Mouse (Mus musculus): ENCODE results near the gene 6030458C11Rik. TPM values are rescaled to one million over a fixed set of nuclear protein-coding genes. Genes with fewer than 3 reads are reported as not detected.

6030458C11Rik gene
- total RNA-seq (2014; rRNA removed) (15.1 and 21.3 TPM in 2 replicates), polyA plus RNA-seq (2015; fragmentation: Nextera tagmentation; extraction: Ambion mirVana) (21.1 and 25.0 TPM in 2 replicates)

- under 1% methylated on average over 67 of the region's 67 CpGs for WGBS
- DNase-seq (ENCODE audit: low spot score) = peak; percentile 99
- peak within 1 kb of the TSS; percentile 92 for H3K27ac ChIP-seq
- no peak for TF ChIP-seq CTCF (IDR thresholded peaks at IDR 0.05; ENCODE audit: low read depth)
- peak within 1 kb of the TSS; percentile 91 for H3K9ac ChIP-seq (replicated peaks; ENCODE audit: low read length)
- peaks cover 26% of the 10 kb centered on the region; the same call in 1 of the 2 replicates for H3K36me3 ChIP-seq (ENCODE audit: insufficient read depth, low read length)
- H3K4me2 ChIP-seq (ENCODE audit: low read depth, low read length) = peak within 1 kb of the TSS; percentile 80
- ATAC-seq = peak; percentile 100
- H3K4me3 ChIP-seq (ENCODE audit: low read length) = peak within 1 kb of the TSS; percentile 94
- no peaks in the 10 kb centered on the region for H3K9me3 ChIP-seq (ENCODE audit: low read length)
- H3K4me1 ChIP-seq (ENCODE audit: insufficient read depth, low read length) = peaks cover 8% of the 10 kb centered on the region; the same call in 1 of the 2 replicates
- no peaks in the 10 kb centered on the region for H3K27me3 ChIP-seq (ENCODE audit: insufficient read depth, low read length)
These were observed at the start of gene 6030458C11Rik, which contains the start of gene Drosha for GRCm38 (mm10) chr15:12824197-12824952. Gene 6030458C11Rik (minus strand): TSS chr15:12824649. Gene Drosha (plus strand): TSS chr15:12824815.

- no peak for ATAC-seq
- Histone ChIP-seq H3K27ac (no peak overlapping the region), H3K27me3 (ENCODE audit: insufficient read depth, low read length) (no peaks in the 10 kb centered on the region), H3K4me2 (ENCODE audit: low read depth, low read length) (no peak overlapping the region), H3K9me3 (ENCODE audit: low read length) (no peaks in the 10 kb centered on the region), H3K36me3 (ENCODE audit: insufficient read depth, low read length) (peaks cover 20% of the 10 kb centered on the region), H3K9ac (replicated peaks; ENCODE audit: low read length) (no peak overlapping the region), H3K4me3 (ENCODE audit: low read length) (no peak overlapping the region), H3K4me1 (ENCODE audit: insufficient read depth, low read length) (no peaks in the 10 kb centered on the region)
- WGBS = 74% methylated on average over 8 of the region's 8 CpGs
- DNase-seq (ENCODE audit: low spot score) = no peak
- TF ChIP-seq CTCF (IDR thresholded peaks at IDR 0.05; ENCODE audit: low read depth) = no peak
These were observed 42.8 kb upstream of the 6030458C11Rik start for GRCm38 (mm10) chr15:12867269-12867668.

- WGBS = 85% methylated on average over 7 of the region's 7 CpGs
- H3K9ac ChIP-seq (replicated peaks; ENCODE audit: low read length) = no peak overlapping the region
These were observed 41.3 kb upstream of the 6030458C11Rik start for GRCm38 (mm10) chr15:12865595-12866314.

GRCm38 (mm10) chr15:12863669-12864068 is 39.2 kb upstream of the 6030458C11Rik start:
- no peak overlapping the region for H3K4me3 ChIP-seq (ENCODE audit: low read length)
- no peak overlapping the region for H3K4me2 ChIP-seq (ENCODE audit: low read depth, low read length)
- ATAC-seq = no peak
- H3K27me3 ChIP-seq (ENCODE audit: insufficient read depth, low read length) = no peaks in the 10 kb centered on the region
- no peak overlapping the region for H3K27ac ChIP-seq
- peaks cover 31% of the 10 kb centered on the region for H3K36me3 ChIP-seq (ENCODE audit: insufficient read depth, low read length)
- H3K4me1 ChIP-seq (ENCODE audit: insufficient read depth, low read length) = no peaks in the 10 kb centered on the region
- peak; percentile 34 for DNase-seq (ENCODE audit: low spot score)
- TF ChIP-seq CTCF (IDR thresholded peaks at IDR 0.05; ENCODE audit: low read depth) = peak; percentile 33; the same call in 1 of the 2 replicates
- H3K9me3 ChIP-seq (ENCODE audit: low read length) = no peaks in the 10 kb centered on the region
- no peak overlapping the region for H3K9ac ChIP-seq (replicated peaks; ENCODE audit: low read length)
- 49% methylated on average over 1 of the region's 1 CpGs for WGBS

More at GRCm38 (mm10) chr15:12865595-12866314, 41.3 kb upstream of the 6030458C11Rik start:
- H3K36me3 ChIP-seq (ENCODE audit: insufficient read depth, low read length) = peaks cover 27% of the 10 kb centered on the region
- no peaks in the 10 kb centered on the region for H3K9me3 ChIP-seq (ENCODE audit: low read length)
- ATAC-seq (no peak), DNase-seq (ENCODE audit: low spot score) (no peak)
- no peaks in the 10 kb centered on the region for H3K4me1 ChIP-seq (ENCODE audit: insufficient read depth, low read length)
- no peak for TF ChIP-seq CTCF (IDR thresholded peaks at IDR 0.05; ENCODE audit: low read depth)
- H3K27ac ChIP-seq = no peak overlapping the region
- H3K27me3 ChIP-seq (ENCODE audit: insufficient read depth, low read length) = no peaks in the 10 kb centered on the region
- H3K4me3 ChIP-seq (ENCODE audit: low read length) = no peak overlapping the region
- H3K4me2 ChIP-seq (ENCODE audit: low read depth, low read length) = no peak overlapping the region

- 79% methylated on average over 3 of the region's 3 CpGs for WGBS
- no peak for ATAC-seq
- no peak overlapping the region for H3K9ac ChIP-seq (replicated peaks; ENCODE audit: low read length)
- H3K4me1 ChIP-seq (ENCODE audit: insufficient read depth, low read length) = no peaks in the 10 kb centered on the region
- no peaks in the 10 kb centered on the region for H3K27me3 ChIP-seq (ENCODE audit: insufficient read depth, low read length)
- no peak overlapping the region for H3K4me3 ChIP-seq (ENCODE audit: low read length)
- peaks cover 37% of the 10 kb centered on the region for H3K36me3 ChIP-seq (ENCODE audit: insufficient read depth, low read length)
- H3K4me2 ChIP-seq (ENCODE audit: low read depth, low read length) = no peak overlapping the region
- TF ChIP-seq CTCF (IDR thresholded peaks at IDR 0.05; ENCODE audit: low read depth) = no peak
- no peak overlapping the region for H3K27ac ChIP-seq
- DNase-seq (ENCODE audit: low spot score) = no peak
- no peaks in the 10 kb centered on the region for H3K9me3 ChIP-seq (ENCODE audit: low read length)
These were observed 37.6 kb upstream of the 6030458C11Rik start for GRCm38 (mm10) chr15:12862061-12862460.

- no peak for DNase-seq (ENCODE audit: low spot score)
- Histone ChIP-seq H3K4me3 (ENCODE audit: low read length) (no peak overlapping the region), H3K27ac (no peak overlapping the region), H3K9me3 (ENCODE audit: low read length) (no peaks in the 10 kb centered on the region), H3K9ac (replicated peaks; ENCODE audit: low read length) (no peak overlapping the region), H3K27me3 (ENCODE audit: insufficient read depth, low read length) (no peaks in the 10 kb centered on the region), H3K4me1 (ENCODE audit: insufficient read depth, low read length) (no peaks in the 10 kb centered on the region), H3K36me3 (ENCODE audit: insufficient read depth, low read length) (peaks cover 59% of the 10 kb centered on the region), H3K4me2 (ENCODE audit: low read depth, low read length) (no peak overlapping the region)
- no peak for ATAC-seq
- WGBS = 92% methylated on average over 3 of the region's 3 CpGs
- no peak for TF ChIP-seq CTCF (IDR thresholded peaks at IDR 0.05; ENCODE audit: low read depth)
These were observed 34.2 kb upstream of the 6030458C11Rik start for GRCm38 (mm10) chr15:12858645-12859044.

Measured in hindbrain, postnatal 0 days (tissue).